Mouse (Mus musculus) central nervous system, embryonic 18 days (tissue): ENCODE measurements around the gene Pikfyve. TPM values are rescaled to one million over a fixed set of nuclear protein-coding genes. Genes with fewer than 3 reads are reported as not detected.

Experiments used
- polyA plus RNA-seq: library from polyadenylated mRNA; depleted of rRNA; stranded (reverse); fragments of >200 nt; gene quantifications from 2 replicates; pipeline ENCODE4 v1.2.3, GENCODE M21; 2012; rRNA removed

Pikfyve gene
- 13.0 and 13.1 TPM in 2 replicates for polyA plus RNA-seq

DNA sequence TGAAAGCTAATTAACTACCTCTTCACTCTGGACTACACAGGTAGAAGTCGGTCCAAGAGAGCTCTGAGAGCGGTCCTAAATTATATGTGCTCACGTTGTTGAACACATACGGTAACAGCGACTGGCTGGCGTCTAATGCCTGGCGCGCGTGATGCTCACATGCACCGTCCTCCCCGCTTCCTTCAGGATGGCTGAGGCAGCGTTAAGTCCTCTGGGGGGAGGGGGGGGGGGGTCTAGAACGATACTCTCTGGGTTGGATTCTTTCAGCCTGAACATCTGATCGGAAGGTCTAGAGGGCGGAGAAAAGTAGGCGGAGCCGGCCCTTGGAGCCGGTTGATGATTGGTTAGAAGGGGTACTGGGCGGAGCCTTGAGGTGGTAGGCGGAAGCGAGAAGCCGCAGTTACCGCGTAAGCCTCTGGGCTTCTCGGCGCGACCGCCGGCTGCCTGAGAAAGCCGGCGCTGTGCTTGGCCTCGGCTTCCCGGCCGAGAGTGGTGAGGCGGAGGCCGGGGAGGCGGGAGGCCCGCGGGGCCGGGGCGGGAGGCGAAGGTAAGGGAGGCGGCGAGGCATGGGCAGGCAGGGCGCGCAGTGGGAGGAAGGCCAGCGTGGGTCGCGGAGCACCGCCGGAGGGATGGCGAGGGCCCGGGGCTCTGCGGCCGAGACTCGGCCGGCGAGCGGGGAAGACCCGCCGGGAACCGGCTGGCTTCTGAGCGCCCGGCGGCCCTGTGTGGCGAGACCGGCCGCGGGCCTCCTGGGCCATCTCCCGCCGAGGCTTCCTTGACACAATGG, at the start of gene Pikfyve, which contains the start of gene Idh1:
Pikfyve (plus strand) TSS at position 397 of the 787 bp plus-strand sequence.
Idh1 (minus strand) TSS at position 214 of the 787 bp plus-strand sequence.

GRCm38 (mm10) chr1:65281756-65282155, 95.3 kb downstream of the Pikfyve start, which contains the start of gene Pth2r:
Gene Pth2r, plus strand, starts transcription at chr1:65282056.

Other genes with a start within 250 kb of the Pikfyve start
- gene Plekhm3, start 229.9 kb upstream of the Pikfyve start, polyA plus RNA-seq: 5.9 and 6.2 TPM in 2 replicates
- gene Akr1cl, start 153.9 kb upstream of the Pikfyve start, polyA plus RNA-seq: 0.04 TPM in 1 of 2 replicates, not detected in the other
- gene Cryge, start 135.5 kb upstream of the Pikfyve start, polyA plus RNA-seq: not detected in 2 replicates
- gene Crygd, start 123.2 kb upstream of the Pikfyve start, polyA plus RNA-seq: not detected in 2 replicates
- 0.13 TPM in 1 of 2 replicates, not detected in the other for gene Crygc, start 113.0 kb upstream of the Pikfyve start, polyA plus RNA-seq
- gene Crygb, start 104.4 kb upstream of the Pikfyve start, polyA plus RNA-seq: 0.09 TPM in 1 of 2 replicates, not detected in the other
- 0.48 and 0.63 TPM in 2 replicates for gene Cryga, start 83.3 kb upstream of the Pikfyve start, polyA plus RNA-seq
- gene Gm28845, start 67.1 kb upstream of the Pikfyve start, polyA plus RNA-seq: 0.22 and 0.39 TPM in 2 replicates
- 4.6 and 5.1 TPM in 2 replicates for gene D630023F18Rik, start 63.5 kb upstream of the Pikfyve start, polyA plus RNA-seq
- 286 and 293 TPM in 2 replicates for gene Idh1, start 183 bp upstream of the Pikfyve start, polyA plus RNA-seq
- 1.9 and 2.1 TPM in 2 replicates for gene Pth2r, start 95.4 kb downstream of the Pikfyve start, polyA plus RNA-seq